Mouse (Mus musculus) G1E-ER4 (cell line): ENCODE results near the gene Mphosph6. TPM values are rescaled to one million over a fixed set of nuclear protein-coding genes. Genes with fewer than 3 reads are reported as not detected.

Experiments
- GATA1 ChIP-seq: IDR thresholded peaks from one replicate; pipeline ENCODE4 v1.8.0; 2012; ENCODE audit warnings: low read length, inconsistent platforms
- polyA plus RNA-seq: library from polyadenylated mRNA; stranded (reverse); fragments of >175 nt; gene quantifications from 2 replicates; pipeline ENCODE4 v1.2.3, GENCODE M21; 2012

Mphosph6 gene
- polyA plus RNA-seq, 1 experiment, result 3.9 TPM

GRCm38 (mm10) chr8:117778531-117779322 lies 23.0 kb downstream of the Mphosph6 start:
- no peak for TF ChIP-seq GATA1

GRCm38 (mm10) chr8:117776075-117776474 lies 25.7 kb downstream of the Mphosph6 start:
- no peak for TF ChIP-seq GATA1

- no peak for TF ChIP-seq GATA1
Observed at GRCm38 (mm10) chr8:117775626-117776025, 26.1 kb downstream of the Mphosph6 start.

GRCm38 (mm10) chr8:117772597-117772996 lies 29.1 kb downstream of the Mphosph6 start:
- no peak for TF ChIP-seq GATA1

- TF ChIP-seq GATA1, result no peak
Observed at GRCm38 (mm10) chr8:117772126-117772525, 29.6 kb downstream of the Mphosph6 start.

GRCm38 (mm10) chr8:117771115-117771836 lies 30.5 kb downstream of the Mphosph6 start:
- no peak for TF ChIP-seq GATA1

- no peak for TF ChIP-seq GATA1
Observed at GRCm38 (mm10) chr8:117768971-117769370, 32.8 kb downstream of the Mphosph6 start.

GRCm38 (mm10) chr8:117765947-117766346 lies 35.8 kb downstream of the Mphosph6 start:
- TF ChIP-seq GATA1, result no peak

GRCm38 (mm10) chr8:117764625-117765024 lies 37.1 kb downstream of the Mphosph6 start:
- no peak for TF ChIP-seq GATA1

GRCm38 (mm10) chr8:117762776-117763175 lies 39.0 kb downstream of the Mphosph6 start:
- TF ChIP-seq GATA1, result no peak

- no peak for TF ChIP-seq GATA1
Observed at GRCm38 (mm10) chr8:117757900-117758299, 43.8 kb downstream of the Mphosph6 start.

GRCm38 (mm10) chr8:117749436-117749835 lies 52.3 kb downstream of the Mphosph6 start:
- no peak for TF ChIP-seq GATA1

GRCm38 (mm10) chr8:117747886-117748730 lies 53.6 kb downstream of the Mphosph6 start:
- no peak for TF ChIP-seq GATA1

GRCm38 (mm10) chr8:117747428-117747827 lies 54.3 kb downstream of the Mphosph6 start:
- TF ChIP-seq GATA1, result no peak

- TF ChIP-seq GATA1, result no peak
Observed at GRCm38 (mm10) chr8:117746651-117747050, 55.1 kb downstream of the Mphosph6 start.

- TF ChIP-seq GATA1, result no peak
Observed at GRCm38 (mm10) chr8:117742431-117743012, 59.2 kb downstream of the Mphosph6 start.

Other genes with a start within 250 kb of the Mphosph6 start
- gene Sdr42e1, start 128.3 kb downstream of the Mphosph6 start, polyA plus RNA-seq, result not detected in 2 replicates
- not detected in 2 replicates for gene Hsd17b2, start 100.0 kb downstream of the Mphosph6 start, polyA plus RNA-seq